Mouse (Mus musculus): ENCODE measurements at regions not wholly inside any gene's neighbourhood (a gene's known extent, or its start where the extent isn't known, plus 50 kb on each side); places are given as distances from the start of the nearest gene placed in this dataset.
A peak's percentile ranks its signal among the peaks of the same experiment; 100 is the strongest.
"Not testable (repeated sequence)": the region's sequence is repeated elsewhere in the genome, so short reads cannot be mapped to it uniquely, and the experiment has no call there.

DNA sequence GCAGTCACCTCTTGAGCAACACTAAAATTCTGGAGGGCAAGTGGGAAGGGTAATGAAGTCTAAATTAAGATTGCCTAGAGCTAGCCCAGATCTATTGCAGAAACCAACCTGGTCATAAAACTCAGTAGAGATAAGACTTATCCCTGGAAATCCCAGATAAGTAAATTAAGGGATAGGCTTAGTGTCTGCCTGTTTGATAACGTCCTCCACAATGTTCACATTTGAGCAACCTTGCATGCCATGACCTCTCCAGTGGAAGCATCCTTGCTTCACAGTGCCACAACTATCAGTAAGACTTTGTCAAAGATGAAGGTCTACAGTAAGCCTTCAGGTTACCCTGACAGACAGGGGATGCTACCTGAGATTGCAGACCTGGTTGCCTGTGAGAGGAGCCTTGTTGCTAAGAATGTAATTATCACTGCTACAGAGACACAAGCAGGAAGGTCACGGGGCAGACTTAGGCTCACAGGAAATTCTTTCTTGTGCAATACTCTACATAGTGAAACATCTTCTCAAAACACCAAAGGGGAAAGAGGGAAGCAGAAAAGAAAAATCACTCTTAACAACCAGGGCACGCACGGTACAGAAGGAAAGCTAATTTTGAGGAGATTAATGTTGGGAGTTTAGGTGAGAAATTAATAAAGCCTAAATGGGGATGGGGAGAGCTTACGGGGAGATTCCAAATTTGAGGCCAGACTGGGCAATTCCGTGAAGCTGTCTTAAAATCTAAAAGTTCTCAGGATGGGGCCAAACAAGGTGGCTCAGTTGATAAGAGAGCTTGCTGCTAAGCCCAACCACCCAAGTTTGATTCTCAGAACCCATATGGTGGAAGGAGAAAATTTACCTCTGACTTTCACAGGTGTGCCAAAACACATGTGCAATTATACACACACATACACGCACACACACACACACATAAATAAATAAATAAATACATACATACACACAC is 56.9 kb upstream of the Prdm9 start:
- no peak for DNase-seq

DNA sequence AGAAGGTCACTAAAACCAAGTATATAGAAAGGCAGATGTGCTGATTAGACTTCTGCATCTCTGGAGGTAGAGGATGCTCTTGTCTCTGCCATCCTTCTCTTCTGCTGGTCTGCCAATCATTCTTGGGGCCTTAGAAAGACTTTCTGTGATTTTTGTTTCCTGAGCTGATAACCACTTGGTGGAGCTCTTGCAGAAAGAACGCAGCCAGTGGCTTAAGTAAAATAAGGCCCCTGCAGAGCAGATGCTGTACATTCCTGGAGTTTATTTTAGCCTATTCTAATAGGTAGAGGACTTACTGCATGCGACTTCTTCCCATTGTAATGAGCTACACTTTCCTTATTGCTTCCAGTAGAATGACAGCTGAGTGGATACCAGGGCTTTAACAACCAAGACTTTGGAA is 58.8 kb upstream of the Prdm9 start:
- peak in 1 of 2 experiments; percentile 39 for DNase-seq

GRCm38 (mm10) chr17:15630792-15631191 is 66.6 kb upstream of the Prdm9 start:
- no peak for DNase-seq

DNA sequence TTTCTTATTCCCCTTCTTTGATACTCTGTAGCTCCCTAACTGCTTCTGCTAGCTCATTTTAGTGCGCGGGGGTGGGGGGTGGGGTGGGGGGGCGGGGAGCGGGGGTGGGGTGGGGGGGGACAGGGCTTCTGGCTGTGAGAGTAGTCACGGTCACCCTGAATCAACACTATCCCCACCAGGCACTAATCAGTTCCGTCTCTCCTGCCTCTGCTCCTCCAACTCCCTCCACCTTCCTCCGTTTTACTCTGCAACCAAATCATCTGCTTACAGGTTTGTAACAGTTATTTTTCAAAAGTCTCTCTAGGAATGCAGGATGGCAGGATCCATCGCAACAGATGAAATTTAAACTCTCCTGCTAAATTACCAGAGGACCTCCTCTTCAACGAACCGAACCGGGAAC is 67.5 kb upstream of the Prdm9 start:
- no peak for DNase-seq

GRCm38 (mm10) chr17:15632090-15632489 is 67.9 kb upstream of the Prdm9 start:
- no peak for DNase-seq

GRCm38 (mm10) chr17:15639111-15639865 is 65.5 kb upstream of the Chd1 start:
- DNase-seq: not testable (repeated sequence)

DNA sequence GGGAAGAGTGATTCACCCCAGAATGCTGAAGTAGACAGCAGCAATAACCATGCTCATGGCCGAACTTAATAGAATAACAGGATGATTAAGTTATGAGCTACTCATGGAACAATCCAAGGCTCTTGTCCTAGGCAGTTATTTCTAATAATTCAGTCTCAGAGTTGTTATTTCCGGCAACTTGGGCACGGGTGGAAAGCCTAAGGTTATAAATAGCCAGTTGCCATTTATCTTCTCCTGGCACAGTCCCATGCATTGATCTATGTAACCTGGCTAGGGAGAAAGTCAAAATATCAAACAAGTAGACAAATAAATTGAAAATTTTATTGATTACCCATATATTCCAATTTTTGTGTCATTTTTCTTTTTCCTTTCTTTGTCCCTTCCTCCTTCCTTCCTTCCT is 64.0 kb upstream of the Chd1 start:
- no peak for DNase-seq

DNA sequence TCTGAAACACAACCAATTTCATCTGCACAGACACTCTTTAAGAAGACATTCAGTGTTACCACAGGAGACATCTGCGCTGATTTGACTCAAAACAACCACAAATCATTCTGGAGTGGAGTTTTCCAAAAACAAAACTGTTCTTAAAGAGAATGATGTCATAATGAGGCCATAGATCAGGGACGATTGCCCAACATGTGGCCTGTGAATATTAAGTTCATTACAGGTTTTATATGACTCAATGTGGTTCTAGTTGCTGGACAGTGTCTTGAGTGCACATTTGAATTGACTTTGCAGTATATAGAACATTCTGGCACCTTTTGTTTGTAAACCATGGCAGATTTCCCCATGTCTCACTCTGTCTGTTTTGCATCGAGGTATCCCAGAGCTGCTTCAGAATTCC is 63.0 kb upstream of the Chd1 start:
- DNase-seq: no peak

DNA sequence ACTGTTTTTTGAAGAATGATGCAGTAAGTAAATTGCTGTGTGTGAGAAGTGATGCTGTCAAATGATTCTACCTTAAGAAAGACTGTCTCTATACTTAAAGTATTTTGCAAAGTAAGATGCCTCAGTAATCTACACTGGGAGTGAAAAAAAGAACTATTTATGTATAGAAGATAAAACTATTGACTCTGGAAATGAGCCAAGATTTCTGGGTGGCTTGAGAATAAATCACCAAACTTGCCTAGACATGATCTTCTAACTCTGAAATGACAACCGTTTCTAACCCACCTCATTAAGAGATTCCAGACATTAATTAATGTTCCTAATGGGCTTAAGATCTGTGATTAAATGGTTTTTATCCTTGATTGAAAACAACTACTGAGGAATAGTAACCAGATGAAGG is 58.0 kb upstream of the Chd1 start:
- no peak for DNase-seq

DNA sequence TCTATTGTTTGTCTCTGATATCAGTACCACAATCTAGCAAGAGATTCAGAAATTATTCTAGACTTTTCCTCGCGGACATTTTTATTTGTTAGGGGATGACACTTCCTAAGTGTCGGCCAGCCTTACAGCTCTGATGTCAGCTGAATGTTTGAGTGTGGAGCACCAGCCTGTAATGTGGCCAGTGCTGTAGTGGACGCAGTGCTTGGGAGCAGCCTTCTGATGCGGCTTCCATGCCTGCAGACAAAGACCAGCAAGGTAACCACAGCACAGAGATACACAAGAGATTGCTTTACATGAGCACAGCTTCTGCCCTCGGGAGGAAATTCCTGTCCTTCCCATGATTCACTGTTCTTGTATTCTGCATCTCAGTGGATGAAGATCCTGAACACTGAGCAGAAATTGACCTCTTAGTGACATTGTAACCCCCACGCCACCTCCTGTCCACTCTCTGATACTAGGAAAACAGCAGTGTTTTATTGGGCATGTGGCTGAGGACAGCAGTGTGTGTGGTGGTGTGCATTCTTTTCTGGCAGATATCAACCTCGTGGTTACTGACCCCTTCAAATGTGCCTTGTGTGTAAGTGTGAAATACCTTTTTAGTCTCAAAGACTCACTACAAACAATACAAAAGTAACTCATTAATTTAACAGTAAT is 54.6 kb upstream of the Chd1 start:
- DNase-seq: no peak

DNA sequence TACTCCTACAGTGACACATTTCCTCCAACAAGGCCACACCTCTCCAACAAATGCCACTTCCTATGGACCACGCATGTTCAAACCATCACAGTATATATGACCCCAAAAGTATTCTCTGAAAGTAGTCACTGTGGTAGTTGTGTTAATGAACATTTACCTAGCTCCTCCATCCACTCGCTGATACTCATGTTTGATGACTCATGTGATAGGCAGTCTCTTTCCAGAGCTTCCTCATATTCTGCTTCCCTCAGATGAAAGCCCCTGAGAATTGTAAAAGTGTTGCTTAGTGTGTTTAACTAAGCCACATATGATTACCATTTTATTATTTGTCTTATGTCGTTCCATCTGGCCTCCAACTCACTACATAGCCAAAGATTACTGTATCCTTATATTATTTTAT is 52.9 kb upstream of the Chd1 start:
- DNase-seq: no peak
